Mouse (Mus musculus) C2C12 (cell line): ENCODE results near the gene Dnajc8. TPM values are rescaled to one million over a fixed set of nuclear protein-coding genes. Genes with fewer than 3 reads are reported as not detected.
A peak's percentile ranks its signal among the peaks of the same experiment; 100 is the strongest.

Experiments
- H3K27me3 ChIP-seq: one replicate; pipeline ENCODE4 v1.6.1; 2011; ENCODE audit not compliant: control insufficient read depth, insufficient read depth, insufficient read length
- H3K36me3 ChIP-seq: one replicate; pipeline ENCODE4 v1.6.1; 2011; ENCODE audit not compliant: control insufficient read depth, insufficient read depth
- H3K4me3 ChIP-seq: one replicate; pipeline ENCODE4 v1.5.1; 2011; ENCODE audit warnings: mild to moderate bottlenecking, control low read depth; ENCODE audit not compliant: poor library complexity, insufficient read depth, severe bottlenecking
- H3K79me2 ChIP-seq: one replicate; pipeline ENCODE4 v1.6.1; 2011; ENCODE audit not compliant: control insufficient read depth, insufficient read depth
- H3K79me3 ChIP-seq: one replicate; pipeline ENCODE4 v1.6.1; 2011; ENCODE audit warnings: low read depth, control low read depth
- H3ac ChIP-seq: one replicate; pipeline ENCODE3; 2011; ENCODE audit warnings: low read depth; ENCODE audit not compliant: control insufficient read depth, insufficient read length
- CEBPB ChIP-seq: IDR thresholded peaks from one replicate; pipeline ENCODE4 v1.6.1; 2011; ENCODE audit warnings: low read depth, mild to moderate bottlenecking, control low read depth, moderate library complexity
- CTCF ChIP-seq: IDR thresholded peaks from one replicate; pipeline ENCODE4 v1.5.1; 2011; ENCODE audit not compliant: control insufficient read depth, insufficient read depth, insufficient read length
- FOSL1 ChIP-seq: IDR thresholded peaks from one replicate; pipeline ENCODE4 v1.8.0; 2011; ENCODE audit warnings: mild to moderate bottlenecking, low read length; ENCODE audit not compliant: poor library complexity, insufficient read depth, severe bottlenecking
- MAX ChIP-seq: IDR thresholded peaks from one replicate; pipeline ENCODE4 v1.6.1; 2011; ENCODE audit warnings: mild to moderate bottlenecking, control low read depth
- MYOD1 ChIP-seq: IDR thresholded peaks from one replicate; pipeline ENCODE4 v1.6.1; 2011; ENCODE audit warnings: low read depth; ENCODE audit not compliant: control insufficient read depth, insufficient read length
- MYOG ChIP-seq: IDR thresholded peaks from one replicate; pipeline ENCODE4 v1.6.1; 2011; ENCODE audit not compliant: control insufficient read depth, insufficient read length; ENCODE audit errors: extremely low read depth
- USF1 ChIP-seq: IDR thresholded peaks from one replicate; pipeline ENCODE4 v1.6.1; 2011; ENCODE audit warnings: low read depth, mild to moderate bottlenecking, control low read depth, moderate library complexity
- polyA plus RNA-seq: library from polyadenylated mRNA; unstranded; fragments of >200 nt; fragmentation: generic; extraction: Trizol; gene quantifications from one replicate; pipeline ENCODE4 v1.2.1, GENCODE M21; 2012; ENCODE audit warnings: missing spikeins

Dnajc8 gene
- polyA plus RNA-seq, 1 experiment: 104 TPM

DNA sequence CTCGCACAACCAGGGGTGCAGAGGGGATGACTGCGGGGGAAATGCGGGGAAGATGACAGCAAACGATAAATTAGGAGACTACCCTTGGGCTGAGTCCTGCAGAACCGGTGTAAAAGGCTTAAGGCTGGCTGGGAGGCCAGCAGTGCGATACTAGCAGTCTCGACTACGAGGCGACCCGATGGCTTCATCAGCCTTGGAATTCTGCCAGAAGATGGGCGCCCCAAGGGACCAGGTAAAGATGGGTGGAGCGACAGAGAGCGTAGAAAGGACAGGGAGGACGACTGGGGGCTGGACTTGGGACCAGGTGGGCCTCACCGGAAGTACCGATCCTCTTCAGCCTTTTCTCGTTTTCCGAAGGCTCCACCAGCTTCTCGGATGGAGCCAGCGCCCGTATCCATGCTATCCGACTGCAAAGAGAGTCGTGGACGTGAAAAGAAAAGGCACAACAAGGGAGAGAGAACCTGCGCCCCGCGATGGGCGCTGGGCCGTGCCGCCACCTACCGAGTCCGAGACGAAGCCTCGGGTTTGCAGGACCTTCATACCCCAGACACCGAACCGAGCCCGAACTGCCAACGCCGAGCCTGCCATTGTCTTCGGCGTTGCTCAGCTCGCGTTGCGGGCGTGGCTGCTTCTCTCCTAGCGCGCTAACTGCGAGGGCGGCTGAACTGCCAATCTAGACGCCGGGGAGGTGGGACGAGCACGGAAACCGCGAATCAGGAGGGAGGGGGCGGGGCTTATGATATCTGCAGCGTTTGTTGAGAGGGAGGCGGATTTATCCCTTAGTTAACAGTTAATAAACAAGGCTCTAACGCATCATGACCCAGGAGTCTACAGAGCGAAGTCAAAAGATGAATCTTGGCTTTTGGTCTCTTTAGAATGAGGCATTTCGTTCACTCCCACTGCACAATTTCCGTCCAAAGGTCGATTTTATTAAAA, 2.1 kb upstream of the Dnajc8 start, which contains the start of gene Atpif1:
Gene Atpif1, minus strand, starts transcription at position 679 of the 936 bp plus-strand sequence.
- Histone ChIP-seq H3K79me3 (peaks cover 41% of the 10 kb centered on the region), H3K79me2 (peaks cover 57% of the 10 kb centered on the region), H3K36me3 (peaks cover 19% of the 10 kb centered on the region), H3K4me3 (peak within 1 kb of the TSS; percentile 61), H3K27me3 (no peaks in the 10 kb centered on the region), H3ac (peak within 1 kb of the TSS; percentile 83)
- TF ChIP-seq CTCF: no peak

DNA sequence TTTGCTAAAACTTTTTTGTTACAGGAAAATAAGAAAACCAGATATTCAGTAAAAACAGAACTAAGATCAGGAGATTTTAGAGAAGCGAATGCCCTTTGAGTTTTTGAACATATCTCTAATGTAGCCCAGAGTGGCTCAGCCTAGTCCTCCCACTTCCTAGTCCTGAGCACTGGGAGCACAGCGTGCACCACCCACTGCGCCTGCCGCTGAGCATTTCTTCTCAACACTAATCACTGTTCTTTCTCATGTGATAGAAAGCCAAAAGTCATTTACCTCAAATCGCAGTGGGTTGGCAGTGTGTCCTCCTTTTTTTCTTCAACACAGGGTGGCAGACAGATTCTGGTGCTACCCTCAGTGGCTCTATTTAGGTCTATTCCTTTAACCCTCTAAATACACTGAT, 4.1 kb downstream of the Dnajc8 start:
- Histone ChIP-seq H3K4me3 (no peak overlapping the region), H3K79me3 (peaks cover 47% of the 10 kb centered on the region), H3K27me3 (no peaks in the 10 kb centered on the region), H3ac (no peak overlapping the region), H3K79me2 (peaks cover 70% of the 10 kb centered on the region), H3K36me3 (peaks cover 70% of the 10 kb centered on the region)
- no peak for TF ChIP-seq MYOD1
- TF ChIP-seq USF1: no peak
- no peak for TF ChIP-seq CEBPB
- no peak for TF ChIP-seq CTCF
- TF ChIP-seq FOSL1: no peak
- no peak for TF ChIP-seq MYOG
- TF ChIP-seq MAX: no peak

DNA sequence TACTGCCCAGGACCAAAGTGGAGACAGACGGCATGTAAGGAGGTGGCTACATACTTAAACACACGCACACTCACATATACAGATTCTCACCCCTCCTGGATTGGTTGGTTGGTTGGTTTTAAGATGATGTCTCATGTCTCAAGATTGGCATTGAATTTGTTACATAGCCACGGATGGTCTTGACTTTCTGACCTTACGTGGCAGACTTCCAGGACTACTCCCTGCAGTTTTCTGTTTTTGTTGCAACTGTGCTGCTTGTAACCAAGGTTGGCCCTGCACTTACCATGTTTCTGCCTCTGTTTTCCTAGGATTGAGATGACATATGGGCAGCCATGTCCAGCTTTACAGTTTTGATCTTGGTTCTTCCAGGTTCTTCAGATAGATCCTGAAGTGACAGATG, 6.1 kb downstream of the Dnajc8 start:
- Histone ChIP-seq H3K4me3 (no peak overlapping the region), H3ac (no peak overlapping the region), H3K79me3 (peaks cover 40% of the 10 kb centered on the region), H3K79me2 (peaks cover 59% of the 10 kb centered on the region), H3K27me3 (no peaks in the 10 kb centered on the region), H3K36me3 (peaks cover 89% of the 10 kb centered on the region)
- TF ChIP-seq CEBPB (no peak), USF1 (no peak), MYOG (no peak), FOSL1 (no peak)

DNA sequence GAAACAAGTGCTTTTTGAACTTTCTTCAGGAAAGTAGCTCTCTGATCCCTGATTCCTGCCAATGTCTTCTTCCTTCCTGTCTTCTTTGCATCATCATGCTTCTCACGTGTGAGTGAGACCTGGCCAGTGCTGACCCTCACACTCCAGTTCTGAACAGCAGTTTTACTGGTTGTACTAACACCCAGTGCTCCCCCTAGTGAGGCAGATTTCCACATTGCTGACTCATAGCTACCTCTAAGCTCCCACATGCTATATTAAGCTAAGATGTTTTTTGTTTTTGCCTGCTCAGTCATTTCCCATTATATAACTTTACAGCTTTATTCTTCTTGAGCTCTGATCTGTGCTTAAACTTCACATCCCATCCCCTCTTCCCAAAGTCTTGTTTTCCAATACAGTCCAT, 7.4 kb downstream of the Dnajc8 start:
- Histone ChIP-seq H3K27me3 (no peaks in the 10 kb centered on the region), H3K4me3 (no peak overlapping the region), H3K79me2 (peaks cover 46% of the 10 kb centered on the region), H3ac (no peak overlapping the region), H3K36me3 (peaks cover 94% of the 10 kb centered on the region), H3K79me3 (peaks cover 27% of the 10 kb centered on the region)
- TF ChIP-seq MAX (no peak), CTCF (no peak), CEBPB (no peak), USF1 (no peak), MYOG (no peak), FOSL1 (no peak), MYOD1 (no peak)

DNA sequence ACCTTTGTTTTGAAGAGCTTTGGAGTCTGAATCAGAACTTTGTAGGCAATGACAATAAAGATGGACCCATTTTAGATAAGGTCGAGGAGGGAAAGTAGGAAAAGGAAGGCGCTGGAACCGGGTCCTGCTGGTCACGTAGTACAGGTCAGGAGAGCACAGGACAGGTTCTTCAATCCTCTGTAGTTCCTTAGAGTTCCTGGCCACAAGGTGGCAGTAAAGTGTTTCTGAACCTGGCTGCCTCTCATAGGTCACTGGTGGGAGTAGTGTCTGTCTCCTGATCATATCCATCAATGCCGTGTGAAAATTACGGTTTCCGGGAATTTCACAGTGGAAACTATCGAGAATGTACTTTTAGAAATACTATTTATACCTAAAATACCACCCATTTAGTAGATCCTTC, 10.5 kb downstream of the Dnajc8 start:
- Histone ChIP-seq H3K27me3 (no peaks in the 10 kb centered on the region), H3ac (no peak overlapping the region), H3K79me2 (peaks cover 18% of the 10 kb centered on the region), H3K79me3 (peaks cover 7% of the 10 kb centered on the region), H3K4me3 (no peak overlapping the region), H3K36me3 (peaks cover 97% of the 10 kb centered on the region)
- TF ChIP-seq CTCF: peak; percentile 14
- TF ChIP-seq MYOD1: no peak
- TF ChIP-seq MAX: no peak

DNA sequence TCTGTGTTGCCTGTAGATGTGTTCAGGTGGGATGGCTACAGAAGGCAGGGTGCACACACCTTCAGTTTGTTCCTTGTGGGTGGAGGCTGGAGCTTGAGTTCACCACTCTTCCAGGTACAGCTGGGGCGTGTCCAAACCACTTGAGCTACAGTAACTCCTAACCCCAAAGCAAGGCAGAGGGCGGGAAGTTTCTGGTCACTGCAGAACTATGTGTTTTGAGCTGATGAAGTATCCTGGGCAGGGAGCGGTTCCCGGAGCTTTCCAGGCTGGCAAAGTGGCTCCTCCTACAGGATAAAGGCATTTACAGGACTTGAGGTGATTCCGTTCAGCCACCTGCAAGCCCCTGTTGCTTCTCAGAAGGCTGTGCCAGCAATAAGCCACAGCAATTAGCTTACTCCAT, 18.9 kb downstream of the Dnajc8 start:
- Histone ChIP-seq H3K27me3 (no peaks in the 10 kb centered on the region), H3K4me3 (no peak overlapping the region), H3K79me3 (no peaks in the 10 kb centered on the region), H3K79me2 (no peaks in the 10 kb centered on the region), H3K36me3 (peaks cover 49% of the 10 kb centered on the region), H3ac (no peak overlapping the region)
- no peak for TF ChIP-seq CEBPB
- no peak for TF ChIP-seq MYOG
- TF ChIP-seq FOSL1: no peak
- no peak for TF ChIP-seq MYOD1
- TF ChIP-seq CTCF: no peak
- TF ChIP-seq USF1: no peak
